Mouse (Mus musculus): ENCODE results near the gene Pglyrp2. TPM values are rescaled to one million over a fixed set of nuclear protein-coding genes. Genes with fewer than 3 reads are reported as not detected.
A peak's percentile ranks its signal among the peaks of the same experiment; 100 is the strongest.

Pglyrp2 gene
- total and polyA plus RNA-seq, 3 experiments = 0.33 to 0.35 TPM; not detected in 1

DNA sequence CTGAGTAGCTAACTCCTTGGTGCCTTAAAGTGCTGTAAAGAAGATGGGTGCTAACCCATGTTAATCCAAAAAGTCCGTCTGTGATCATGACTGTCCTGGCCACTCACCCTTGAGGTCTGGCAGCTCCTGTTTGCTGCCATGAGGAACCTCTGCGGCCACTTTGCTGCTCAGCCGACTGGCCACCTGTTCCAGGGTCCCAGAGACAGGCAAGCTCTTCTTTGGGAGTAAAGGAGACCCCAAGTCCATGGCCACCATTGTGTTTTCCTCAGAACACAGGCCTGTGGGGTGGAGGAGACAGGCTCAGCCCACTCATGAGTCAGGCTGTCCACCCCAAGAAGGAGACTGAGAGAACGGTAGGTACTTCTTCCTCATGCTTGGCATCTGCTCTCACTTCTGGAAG lies 61.3 kb downstream of the Pglyrp2 start:
- H3K9me3 ChIP-seq (replicated peaks) = no peaks in the 10 kb centered on the region
- TF ChIP-seq POLR2AphosphoS5 (IDR thresholded peaks at IDR 0.05; ENCODE audit: insufficient replicate concordance, low read depth, low read length) (no peak), GATA2 (IDR thresholded peaks at IDR 0.05; ENCODE audit: borderline replicate concordance, low read depth, low read length) (no peak), TAL1 (conservative IDR thresholded peaks at IDR 0.05; ENCODE audit: low read depth, low read length) (no peak), GATA1 (IDR thresholded peaks at IDR 0.05; ENCODE audit: borderline replicate concordance, low read length) (no peak), CTCF (IDR thresholded peaks at IDR 0.05; ENCODE audit: low read depth, low read length) (no peak)
- H3K27me3 ChIP-seq (ENCODE audit: insufficient read depth, low read length) = no peaks in the 10 kb centered on the region
- ATAC-seq (ENCODE audit: extremely low read depth, insufficient number of reproducible peaks, low FRiP score, poor library complexity, severe bottlenecking) = no peak
- peaks cover 49% of the 10 kb centered on the region for H3K4me1 ChIP-seq (ENCODE audit: insufficient read depth, low read depth, low read length)
- peak overlapping the region; percentile 89; the same call in 1 of the 2 replicates for H3K4me3 ChIP-seq (ENCODE audit: low read depth, low read length)
- no peak for DNase-seq (ENCODE audit: low spot score)
- H3K36me3 ChIP-seq (replicated peaks) = peaks cover 55% of the 10 kb centered on the region

Other genes starting within 250 kb of the Pglyrp2 start
- gene Ephx3, start 234.6 kb downstream of the Pglyrp2 start, total RNA-seq (2014; fragmentation: Nextera tagmentation) = 0.29 and 0.68 TPM in 2 replicates
- gene Ephx3, start 234.6 kb downstream of the Pglyrp2 start, total RNA-seq (2017) = 0.23 and 0.38 TPM in 2 replicates
- gene Ephx3, start 234.6 kb downstream of the Pglyrp2 start, polyA plus RNA-seq (2012) = 0.02 TPM in 1 of 2 replicates, not detected in the other
- gene Brd4, start 139.4 kb downstream of the Pglyrp2 start, total RNA-seq (2014; fragmentation: Nextera tagmentation) = 269 and 323 TPM in 2 replicates
- 11.5 and 16.0 TPM in 2 replicates for gene Brd4, start 139.4 kb downstream of the Pglyrp2 start, total RNA-seq (2017)
- 210 and 237 TPM in 2 replicates for gene Brd4, start 139.4 kb downstream of the Pglyrp2 start, polyA plus RNA-seq (2012)
- 67.3 and 80.8 TPM in 2 replicates for gene Akap8, start 102.9 kb downstream of the Pglyrp2 start, total RNA-seq (2014; fragmentation: Nextera tagmentation)
- 119 and 132 TPM in 2 replicates for gene Akap8, start 102.9 kb downstream of the Pglyrp2 start, total RNA-seq (2017)
- gene Akap8, start 102.9 kb downstream of the Pglyrp2 start, polyA plus RNA-seq (2012) = 251 and 272 TPM in 2 replicates
- gene Akap8l, start 73.6 kb downstream of the Pglyrp2 start, total RNA-seq (2014; fragmentation: Nextera tagmentation) = 57.8 and 68.8 TPM in 2 replicates
- gene Akap8l, start 73.6 kb downstream of the Pglyrp2 start, total RNA-seq (2017) = 44.4 and 57.6 TPM in 2 replicates
- 80.3 and 101 TPM in 2 replicates for gene Akap8l, start 73.6 kb downstream of the Pglyrp2 start, polyA plus RNA-seq (2012)
- 66.2 and 66.7 TPM in 2 replicates for gene Wiz, start 34.7 kb downstream of the Pglyrp2 start, total RNA-seq (2014; fragmentation: Nextera tagmentation)
- gene Wiz, start 34.7 kb downstream of the Pglyrp2 start, total RNA-seq (2017) = 2.3 and 2.7 TPM in 2 replicates
- gene Wiz, start 34.7 kb downstream of the Pglyrp2 start, polyA plus RNA-seq (2012) = 87.8 and 88.7 TPM in 2 replicates
- 1.5 and 2.9 TPM in 2 replicates for gene Rasal3, start 20.6 kb downstream of the Pglyrp2 start, total RNA-seq (2014; fragmentation: Nextera tagmentation)
- gene Rasal3, start 20.6 kb downstream of the Pglyrp2 start, total RNA-seq (2017) = 6.5 and 6.8 TPM in 2 replicates
- gene Rasal3, start 20.6 kb downstream of the Pglyrp2 start, polyA plus RNA-seq (2012) = 0.86 and 1.1 TPM in 2 replicates
- gene Cyp4f39, start 28.6 kb upstream of the Pglyrp2 start, total RNA-seq (2014; fragmentation: Nextera tagmentation) = not detected in 2 replicates
- gene Cyp4f39, start 28.6 kb upstream of the Pglyrp2 start, total RNA-seq (2017) = 0.12 and 0.27 TPM in 2 replicates
- not detected in 2 replicates for gene Cyp4f39, start 28.6 kb upstream of the Pglyrp2 start, polyA plus RNA-seq (2012)
- gene Cyp4f17, start 81.9 kb upstream of the Pglyrp2 start, total RNA-seq (2014; fragmentation: Nextera tagmentation) = 0.24 and 1.5 TPM in 2 replicates
- gene Cyp4f17, start 81.9 kb upstream of the Pglyrp2 start, total RNA-seq (2017) = not detected in 2 replicates
- 0.03 TPM in 1 of 2 replicates, not detected in the other for gene Cyp4f17, start 81.9 kb upstream of the Pglyrp2 start, polyA plus RNA-seq (2012)
- gene Cyp4f16, start 112.4 kb upstream of the Pglyrp2 start, total RNA-seq (2014; fragmentation: Nextera tagmentation) = not detected in 2 replicates
- 0.93 and 1.1 TPM in 2 replicates for gene Cyp4f16, start 112.4 kb upstream of the Pglyrp2 start, total RNA-seq (2017)
- not detected in 2 replicates for gene Cyp4f16, start 112.4 kb upstream of the Pglyrp2 start, polyA plus RNA-seq (2012)
- not detected in 2 replicates for gene Cyp4f37, start 197.1 kb upstream of the Pglyrp2 start, total RNA-seq (2014; fragmentation: Nextera tagmentation)
- 0.05 and 0.06 TPM in 2 replicates for gene Cyp4f37, start 197.1 kb upstream of the Pglyrp2 start, total RNA-seq (2017)
- gene Cyp4f37, start 197.1 kb upstream of the Pglyrp2 start, polyA plus RNA-seq (2012) = not detected in 2 replicates
- gene Cyp4f40, start 234.7 kb upstream of the Pglyrp2 start, total RNA-seq (2014; fragmentation: Nextera tagmentation) = not detected in 2 replicates
- gene Cyp4f40, start 234.7 kb upstream of the Pglyrp2 start, total RNA-seq (2017) = 0.05 TPM in 1 of 2 replicates, not detected in the other
- not detected in 2 replicates for gene Cyp4f40, start 234.7 kb upstream of the Pglyrp2 start, polyA plus RNA-seq (2012)